Mouse (Mus musculus): Measurements from ENCODE around the gene Susd4.

The Susd4 gene

GRCm38 (mm10) chr1:182779024-182779520 is 15.4 kb downstream of the Susd4 start:
- in situ Hi-C loops (cut with MboI; ENCODE audit: low pct_unique_long_range_greater_than_20kb in 1 of 2, low sequenced_read_pairs in 2 of 2, unreplicated experiment in 1 of 2), result no loop called here

- in situ Hi-C loops (cut with MboI; ENCODE audit: low pct_unique_long_range_greater_than_20kb in 1 of 2, low sequenced_read_pairs in 2 of 2, unreplicated experiment in 1 of 2), result no loop called here
Observed at GRCm38 (mm10) chr1:182783774-182784173, 20.1 kb downstream of the Susd4 start.

GRCm38 (mm10) chr1:182784784-182785183 is 21.1 kb downstream of the Susd4 start:
- in situ Hi-C loops (cut with MboI; ENCODE audit: low pct_unique_long_range_greater_than_20kb in 1 of 2, low sequenced_read_pairs in 2 of 2, unreplicated experiment in 1 of 2), result no loop called here

GRCm38 (mm10) chr1:182785504-182785903 is 21.8 kb downstream of the Susd4 start:
- in situ Hi-C loops (cut with MboI; ENCODE audit: low pct_unique_long_range_greater_than_20kb in 1 of 2, low sequenced_read_pairs in 2 of 2, unreplicated experiment in 1 of 2), result no loop called here

- in situ Hi-C loops (cut with MboI; ENCODE audit: low pct_unique_long_range_greater_than_20kb in 1 of 2, low sequenced_read_pairs in 2 of 2, unreplicated experiment in 1 of 2), result no loop called here
Observed at GRCm38 (mm10) chr1:182787030-182787429, 23.4 kb downstream of the Susd4 start.

- in situ Hi-C loops (cut with MboI; ENCODE audit: low pct_unique_long_range_greater_than_20kb in 1 of 2, low sequenced_read_pairs in 2 of 2, unreplicated experiment in 1 of 2), result no loop called here
Observed at GRCm38 (mm10) chr1:182788896-182789295, 25.2 kb downstream of the Susd4 start.

GRCm38 (mm10) chr1:182792521-182793071 is 28.9 kb downstream of the Susd4 start:
- in situ Hi-C loops (cut with MboI; ENCODE audit: low pct_unique_long_range_greater_than_20kb in 1 of 2, low sequenced_read_pairs in 2 of 2, unreplicated experiment in 1 of 2), result no loop called here

- in situ Hi-C loops (cut with MboI; ENCODE audit: low pct_unique_long_range_greater_than_20kb in 1 of 2, low sequenced_read_pairs in 2 of 2, unreplicated experiment in 1 of 2), result no loop called here
Observed at GRCm38 (mm10) chr1:182794221-182794620, 30.6 kb downstream of the Susd4 start.

GRCm38 (mm10) chr1:182794628-182795027 is 31.0 kb downstream of the Susd4 start:
- in situ Hi-C loops (cut with MboI; ENCODE audit: low pct_unique_long_range_greater_than_20kb in 1 of 2, low sequenced_read_pairs in 2 of 2, unreplicated experiment in 1 of 2), result no loop called here

- in situ Hi-C loops (cut with MboI; ENCODE audit: low pct_unique_long_range_greater_than_20kb in 1 of 2, low sequenced_read_pairs in 2 of 2, unreplicated experiment in 1 of 2), result no loop called here
Observed at GRCm38 (mm10) chr1:182797048-182797447, 33.4 kb downstream of the Susd4 start.

GRCm38 (mm10) chr1:182801590-182801989 is 37.9 kb downstream of the Susd4 start:
- in situ Hi-C loops (cut with MboI; ENCODE audit: low pct_unique_long_range_greater_than_20kb in 1 of 2, low sequenced_read_pairs in 2 of 2, unreplicated experiment in 1 of 2), result no loop called here

- in situ Hi-C loops (cut with MboI; ENCODE audit: low pct_unique_long_range_greater_than_20kb in 1 of 2, low sequenced_read_pairs in 2 of 2, unreplicated experiment in 1 of 2), result no loop called here
Observed at GRCm38 (mm10) chr1:182802891-182803290, 39.2 kb downstream of the Susd4 start.

- in situ Hi-C loops (cut with MboI; ENCODE audit: low pct_unique_long_range_greater_than_20kb in 1 of 2, low sequenced_read_pairs in 2 of 2, unreplicated experiment in 1 of 2), result no loop called here
Observed at GRCm38 (mm10) chr1:182813991-182814390, 50.3 kb downstream of the Susd4 start.

GRCm38 (mm10) chr1:182814566-182814965 is 50.9 kb downstream of the Susd4 start:
- in situ Hi-C loops (cut with MboI; ENCODE audit: low pct_unique_long_range_greater_than_20kb in 1 of 2, low sequenced_read_pairs in 2 of 2, unreplicated experiment in 1 of 2), result no loop called here

GRCm38 (mm10) chr1:182817106-182817505 is 53.4 kb downstream of the Susd4 start:
- in situ Hi-C loops (cut with MboI; ENCODE audit: low pct_unique_long_range_greater_than_20kb in 1 of 2, low sequenced_read_pairs in 2 of 2, unreplicated experiment in 1 of 2), result no loop called here

- in situ Hi-C loops (cut with MboI; ENCODE audit: low pct_unique_long_range_greater_than_20kb in 1 of 2, low sequenced_read_pairs in 2 of 2, unreplicated experiment in 1 of 2), result no loop called here
Observed at GRCm38 (mm10) chr1:182817624-182818023, 54.0 kb downstream of the Susd4 start.

- in situ Hi-C loops (cut with MboI; ENCODE audit: low pct_unique_long_range_greater_than_20kb in 1 of 2, low sequenced_read_pairs in 2 of 2, unreplicated experiment in 1 of 2), result no loop called here
Observed at GRCm38 (mm10) chr1:182818931-182819330, 55.3 kb downstream of the Susd4 start.

- in situ Hi-C loops (cut with MboI; ENCODE audit: low pct_unique_long_range_greater_than_20kb in 1 of 2, low sequenced_read_pairs in 2 of 2, unreplicated experiment in 1 of 2), result no loop called here
Observed at GRCm38 (mm10) chr1:182822729-182823128, 59.1 kb downstream of the Susd4 start.

GRCm38 (mm10) chr1:182823723-182824421 is 60.2 kb downstream of the Susd4 start:
- in situ Hi-C loops (cut with MboI; ENCODE audit: low pct_unique_long_range_greater_than_20kb in 1 of 2, low sequenced_read_pairs in 2 of 2, unreplicated experiment in 1 of 2), result no loop called here

GRCm38 (mm10) chr1:182826557-182826956 is 62.9 kb downstream of the Susd4 start:
- in situ Hi-C loops (cut with MboI; ENCODE audit: low pct_unique_long_range_greater_than_20kb in 1 of 2, low sequenced_read_pairs in 2 of 2, unreplicated experiment in 1 of 2), result no loop called here

Data from mouse embryonic stem cell (cell line).